Mouse (Mus musculus) intestine, embryonic 14.5 days (tissue): ENCODE results near the gene Slc7a11. TPM values are rescaled to one million over a fixed set of nuclear protein-coding genes. Genes with fewer than 3 reads are reported as not detected.

ENCODE experiments used
- ATAC-seq: fragments of 200-750 bp; cut with Nextera tagmentation; replicated peaks from 2 replicates; pipeline ENCODE4 v1.8.0; 2017; ENCODE audit warnings: low read depth, moderate number of reproducible peaks, moderate TSS enrichment, moderate library complexity; ENCODE audit not compliant: low FRiP score, low TSS enrichment
- DNase-seq: peaks from one replicate; pipeline ENCODE4 v3.0.0-alpha.2; 2018; ENCODE audit warnings: low spot score
- H3K27ac ChIP-seq: fragments of 300-500 bp; sonication (generic); 2 replicates; pipeline ENCODE4 v1.5.1; 2014; ENCODE audit warnings: low read depth, mild to moderate bottlenecking, control low read depth
- H3K27me3 ChIP-seq: fragments of 300-500 bp; sonication (generic); replicated peaks from 2 replicates; pipeline ENCODE4 v1.6.1; 2014; ENCODE audit warnings: low read length, control low read depth; ENCODE audit not compliant: control insufficient read depth, insufficient read depth
- H3K36me3 ChIP-seq: fragments of 300-500 bp; sonication (generic); 2 replicates; pipeline ENCODE4 v1.6.1; 2014; ENCODE audit warnings: low read length, control low read depth; ENCODE audit not compliant: control insufficient read depth, insufficient read depth
- H3K4me1 ChIP-seq: fragments of 300-500 bp; sonication (generic); replicated peaks from 2 replicates; pipeline ENCODE4 v1.6.1; 2014; ENCODE audit warnings: low read length, control low read depth, mixed read lengths; ENCODE audit not compliant: control insufficient read depth, insufficient read depth
- H3K4me2 ChIP-seq: fragments of 300-500 bp; sonication (generic); 2 replicates; pipeline ENCODE4 v1.6.1; 2014; ENCODE audit warnings: low read length
- H3K4me3 ChIP-seq: fragments of 300-500 bp; sonication (generic); 2 replicates; pipeline ENCODE4 v1.5.1; 2014; ENCODE audit warnings: low read depth, low read length, control low read depth, mixed read lengths
- H3K9ac ChIP-seq: fragments of 300-500 bp; sonication (generic); 2 replicates; pipeline ENCODE4 v1.6.1; 2014; ENCODE audit warnings: mild to moderate bottlenecking, low read length
- H3K9me3 ChIP-seq: fragments of 300-500 bp; sonication (generic); 2 replicates; pipeline ENCODE4 v1.6.1; 2016; ENCODE audit warnings: low read length, control low read depth; ENCODE audit not compliant: control insufficient read depth
- WGBS: fragments of 180-500 bp; shearing (Covaris S2); extraction: QIAGEN DNeasy Blood & Tissue Kit; methylation state at CpG from one replicate; pipeline ENCODE4 v1.1.7; 2014; 5-methylcytosine and 5-hydroxymethylcytosine counted together
- polyA plus RNA-seq: library from polyadenylated mRNA; unstranded; fragments of >200 nt; fragmentation: Nextera tagmentation; extraction: Ambion mirVana; gene quantifications from 2 replicates; pipeline ENCODE4 v1.2.1, GENCODE M21; 2014

Slc7a11 gene
- polyA plus RNA-seq, 1 experiment from 2014 or later: 0.24 TPM

DNA sequence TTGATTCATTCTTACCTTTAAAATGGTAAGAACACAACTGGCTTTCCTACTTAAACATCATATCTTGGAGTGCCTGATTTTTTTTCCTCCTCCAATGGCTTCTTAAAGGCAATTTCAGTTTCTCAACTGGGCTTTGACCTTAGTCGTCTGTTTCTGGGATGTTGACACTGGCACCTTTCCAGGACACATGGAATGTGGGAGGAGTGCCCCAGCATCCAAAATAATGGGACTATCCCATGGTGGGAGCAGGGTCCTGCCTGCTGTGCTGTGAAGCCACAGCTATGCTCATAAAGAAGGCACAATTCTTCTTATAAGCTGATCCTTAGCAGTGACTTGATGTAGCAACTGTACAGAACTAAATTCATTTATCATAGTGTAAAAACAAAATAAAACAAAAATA is 450.5 kb downstream of the Slc7a11 start:
- WGBS: 15% methylated on average over 1 of the region's 1 CpGs
- DNase-seq: no peak
- Histone ChIP-seq H3K4me3 (no peak overlapping the region), H3K9ac (no peak overlapping the region), H3K4me1 (no peaks in the 10 kb centered on the region), H3K27me3 (no peaks in the 10 kb centered on the region), H3K27ac (no peak overlapping the region), H3K9me3 (no peaks in the 10 kb centered on the region), H3K36me3 (no peaks in the 10 kb centered on the region), H3K4me2 (no peak overlapping the region)
- ATAC-seq: no peak

DNA sequence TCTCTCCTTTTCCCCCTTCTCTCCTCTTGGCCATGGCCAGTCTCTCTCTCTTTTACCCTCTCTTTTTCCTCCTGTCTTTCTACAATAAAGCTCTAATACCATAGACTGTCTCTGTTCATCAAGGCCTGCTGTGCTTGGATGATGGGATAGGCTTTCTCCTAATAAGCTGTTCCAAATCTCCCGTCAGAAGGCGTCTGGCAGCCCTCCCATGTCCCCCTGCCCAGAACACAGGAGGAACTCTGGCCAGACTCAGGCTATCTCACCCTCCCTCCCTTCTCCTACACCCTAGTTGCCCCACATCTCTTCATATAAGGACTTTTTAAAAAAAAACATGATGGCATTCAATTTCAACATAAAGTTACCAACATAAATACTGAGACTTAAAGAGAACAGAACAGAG is 456.2 kb downstream of the Slc7a11 start:
- Histone ChIP-seq H3K4me1 (no peaks in the 10 kb centered on the region), H3K9ac (no peak overlapping the region), H3K36me3 (no peaks in the 10 kb centered on the region), H3K27ac (no peak overlapping the region), H3K27me3 (no peaks in the 10 kb centered on the region), H3K9me3 (no peaks in the 10 kb centered on the region), H3K4me2 (no peak overlapping the region), H3K4me3 (no peak overlapping the region)
- no peak for ATAC-seq
- 85% methylated on average over 2 of the region's 2 CpGs for WGBS
- DNase-seq: no peak

DNA sequence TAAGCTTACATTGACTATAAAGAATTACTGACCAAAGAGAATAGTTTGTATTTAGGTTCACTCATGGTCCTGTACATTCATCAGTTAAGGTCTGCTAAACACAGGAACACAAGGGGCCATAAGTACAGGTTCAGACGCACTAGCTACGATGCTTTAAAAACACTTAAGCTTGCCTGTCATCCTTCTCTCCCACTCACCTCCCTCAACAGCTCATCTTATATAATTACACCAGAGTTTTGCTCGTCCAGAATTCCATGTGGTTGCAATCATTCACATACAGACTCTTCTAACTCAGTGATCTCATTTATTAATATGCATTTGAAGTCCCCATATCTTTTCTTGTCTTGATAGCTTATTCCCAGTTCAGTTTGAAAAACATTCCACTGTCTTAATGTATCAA is 458.6 kb downstream of the Slc7a11 start:
- Histone ChIP-seq H3K9me3 (no peaks in the 10 kb centered on the region), H3K4me3 (no peak overlapping the region), H3K27me3 (no peaks in the 10 kb centered on the region), H3K4me2 (no peak overlapping the region), H3K36me3 (no peaks in the 10 kb centered on the region), H3K9ac (no peak overlapping the region), H3K27ac (no peak overlapping the region), H3K4me1 (no peaks in the 10 kb centered on the region)
- DNase-seq (no peak), ATAC-seq (no peak)
- 32% methylated on average over 3 of the region's 3 CpGs for WGBS

DNA sequence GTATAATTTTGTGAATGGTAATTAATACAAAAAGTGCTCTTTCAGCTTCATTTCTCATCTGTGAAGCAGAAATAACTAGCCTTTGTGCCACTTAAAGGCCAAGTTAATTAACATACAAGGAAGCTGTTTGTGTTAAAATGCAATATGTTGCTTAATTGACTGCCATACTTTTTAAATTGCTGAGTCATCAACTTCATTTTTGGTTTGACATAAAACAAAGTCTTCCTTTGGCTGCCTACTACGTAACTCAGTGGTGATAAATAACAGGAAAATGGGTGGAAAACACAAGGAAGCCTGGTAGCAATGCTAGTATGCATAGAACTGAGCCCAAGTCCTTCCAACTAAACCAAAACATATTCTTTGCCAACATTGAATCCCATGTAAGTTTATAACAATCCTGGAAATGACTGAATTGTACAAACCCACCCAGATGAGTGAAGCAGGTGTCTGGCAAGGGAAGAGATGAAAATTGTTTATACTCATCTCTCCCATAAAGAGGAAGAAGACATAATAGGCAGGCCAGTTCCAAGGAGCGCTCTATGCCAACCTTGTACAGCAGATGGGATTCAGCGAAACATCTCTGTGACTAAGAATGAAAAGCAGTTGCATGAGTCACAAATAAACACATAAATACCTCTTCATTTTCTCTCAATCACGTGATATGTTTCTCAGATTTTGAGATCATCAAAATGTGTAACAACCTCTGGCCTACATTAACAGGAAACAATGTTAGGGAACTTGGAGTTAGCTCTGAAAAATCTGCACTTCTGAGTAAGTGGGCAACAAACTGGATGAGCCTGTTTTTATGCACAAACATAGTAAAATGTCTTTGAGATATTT is 459.8 kb downstream of the Slc7a11 start:
- DNase-seq (no peak), ATAC-seq (no peak)
- WGBS: 87% methylated on average over 4 of the region's 4 CpGs

DNA sequence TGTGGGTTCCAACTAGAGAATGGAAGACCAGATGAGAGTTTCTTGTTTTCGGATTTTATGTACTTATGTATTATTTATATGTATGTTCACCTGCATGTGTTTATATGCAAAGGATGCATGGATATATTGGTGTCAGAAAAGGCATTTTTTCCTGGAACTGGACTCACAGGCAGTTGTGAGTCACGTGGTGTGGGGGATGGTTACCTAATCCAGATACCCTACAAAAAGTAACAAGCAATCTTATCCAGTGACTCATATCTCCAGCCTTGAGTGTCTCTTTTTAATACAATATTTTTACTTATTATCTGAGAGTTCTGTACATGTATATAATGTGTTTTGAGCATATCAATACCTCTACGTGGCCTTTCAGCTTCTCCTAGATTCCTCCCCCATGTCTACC is 469.4 kb downstream of the Slc7a11 start:
- Histone ChIP-seq H3K4me1 (no peaks in the 10 kb centered on the region), H3K27me3 (no peaks in the 10 kb centered on the region), H3K9me3 (no peaks in the 10 kb centered on the region), H3K36me3 (no peaks in the 10 kb centered on the region), H3K9ac (no peak overlapping the region), H3K4me2 (no peak overlapping the region), H3K27ac (no peak overlapping the region), H3K4me3 (no peak overlapping the region)
- ATAC-seq (no peak), DNase-seq (no peak)
- whole genome bisulfite sequencing: 84% methylated on average over 3 of the region's 3 CpGs

More for the DNA sequence above, 459.8 kb downstream of the Slc7a11 start:
- H3K4me1 ChIP-seq: no peaks in the 10 kb centered on the region
- H3K4me3 ChIP-seq: no peak overlapping the region
- no peak overlapping the region for H3K27ac ChIP-seq
- no peak overlapping the region for H3K9ac ChIP-seq
- no peaks in the 10 kb centered on the region for H3K27me3 ChIP-seq
- H3K9me3 ChIP-seq: no peaks in the 10 kb centered on the region
- H3K36me3 ChIP-seq: no peaks in the 10 kb centered on the region
- no peak overlapping the region for H3K4me2 ChIP-seq

DNA sequence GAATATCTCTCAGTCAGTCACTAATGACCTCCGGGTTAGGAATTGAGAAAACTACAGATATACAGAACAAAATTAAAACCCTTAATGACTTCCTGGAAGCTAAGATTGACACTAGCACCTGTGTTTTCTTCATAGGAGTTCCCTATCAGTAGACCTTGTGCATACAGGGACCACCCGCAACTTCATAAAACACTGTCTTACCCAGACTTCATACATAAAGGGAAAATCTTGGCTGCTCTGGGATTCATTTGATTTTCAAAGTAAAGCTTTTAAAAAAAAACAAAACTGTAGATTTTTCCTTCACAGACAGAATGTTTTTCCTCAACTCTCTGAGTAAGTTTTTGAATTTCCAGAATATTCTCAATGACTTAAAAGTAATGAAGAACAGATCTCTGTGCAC is 477.8 kb downstream of the Slc7a11 start:
- Histone ChIP-seq H3K27ac (no peak overlapping the region), H3K9ac (no peak overlapping the region), H3K9me3 (no peaks in the 10 kb centered on the region), H3K27me3 (no peaks in the 10 kb centered on the region), H3K4me3 (no peak overlapping the region), H3K4me2 (no peak overlapping the region), H3K36me3 (no peaks in the 10 kb centered on the region), H3K4me1 (no peaks in the 10 kb centered on the region)
- 89% methylated on average over 2 of the region's 2 CpGs for WGBS
- no peak for ATAC-seq
- no peak for DNase-seq

DNA sequence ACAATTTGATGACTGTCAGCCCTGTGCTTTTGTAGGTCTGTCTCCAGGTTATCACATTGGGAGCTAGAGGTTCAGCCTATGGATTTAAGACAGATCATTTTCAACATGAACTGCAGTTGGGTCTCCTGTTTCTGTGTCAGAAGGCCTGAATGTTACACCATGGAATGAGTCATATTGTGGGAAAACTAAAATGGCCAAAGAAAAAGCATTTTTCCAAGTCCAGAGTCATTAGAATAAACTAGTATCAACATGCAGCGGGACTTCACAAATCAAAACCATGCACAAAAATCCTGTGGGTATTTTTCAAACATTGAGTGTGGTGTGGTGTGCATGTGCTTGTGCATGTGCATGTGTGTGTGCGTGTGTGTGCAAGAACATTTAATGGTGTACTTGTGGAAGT is 482.8 kb downstream of the Slc7a11 start:
- Histone ChIP-seq H3K9me3 (no peaks in the 10 kb centered on the region), H3K36me3 (no peaks in the 10 kb centered on the region), H3K27me3 (no peaks in the 10 kb centered on the region), H3K4me1 (no peaks in the 10 kb centered on the region), H3K4me3 (no peak overlapping the region), H3K4me2 (no peak overlapping the region), H3K9ac (no peak overlapping the region), H3K27ac (no peak overlapping the region)
- no peak for ATAC-seq
- 90% methylated on average over 2 of the region's 2 CpGs for WGBS
- no peak for DNase-seq

DNA sequence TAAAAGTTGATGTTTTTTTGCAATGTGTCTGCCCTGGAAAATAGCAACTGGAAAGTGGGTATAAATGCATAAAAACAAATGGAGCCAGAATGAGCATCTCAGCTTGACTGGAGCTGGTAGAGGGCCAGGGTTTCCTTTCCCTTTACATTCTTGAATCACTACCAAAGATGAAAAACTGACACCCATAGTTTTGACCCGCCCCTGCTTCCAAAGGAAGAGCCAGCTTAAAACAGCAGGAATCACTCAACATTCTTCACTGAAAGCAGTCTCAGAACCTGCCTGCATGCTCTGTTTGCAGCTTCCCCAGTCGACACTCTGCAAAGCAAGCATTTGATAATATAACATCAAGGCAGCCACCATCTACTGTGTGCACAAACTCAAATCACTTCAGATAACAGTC is 496.6 kb downstream of the Slc7a11 start:
- H3K27me3 ChIP-seq: no peaks in the 10 kb centered on the region
- H3K9ac ChIP-seq: no peak overlapping the region
- 0 out of 2 replicates have a peak overlapping the region, but pooled peaks have one; percentile 38 for H3K27ac ChIP-seq
- 0 out of 2 replicates have a peak, but pooled peaks cover 7% of the 10 kb centered on the region for H3K4me1 ChIP-seq
- DNase-seq (no peak), ATAC-seq (0 out of 2 replicates have a peak, but pooled peaks have one; percentile 47)
- no peak overlapping the region for H3K4me2 ChIP-seq
- no peaks in the 10 kb centered on the region for H3K36me3 ChIP-seq
- no peak overlapping the region for H3K4me3 ChIP-seq
- no peaks in the 10 kb centered on the region for H3K9me3 ChIP-seq
- 8% methylated on average over 2 of the region's 2 CpGs for whole genome bisulfite sequencing

DNA sequence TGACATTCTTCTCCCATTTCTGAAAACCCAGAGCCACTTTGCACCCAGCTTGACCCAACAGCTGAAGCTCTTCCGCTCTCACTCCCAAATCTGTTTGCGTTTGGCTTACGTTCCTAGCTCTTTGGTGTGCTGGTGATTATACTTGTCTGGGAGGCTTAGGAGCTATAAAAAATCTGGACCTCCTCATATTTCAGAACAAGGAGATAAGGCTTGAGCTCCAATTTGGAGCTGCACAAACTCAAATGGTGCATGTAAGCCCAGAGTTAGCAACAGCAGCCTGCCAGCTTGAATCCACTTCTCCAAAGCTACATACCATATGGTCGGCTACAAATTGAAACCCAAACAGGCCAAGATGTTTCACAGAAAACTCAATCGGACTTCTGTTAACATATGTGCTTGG is 498.6 kb downstream of the Slc7a11 start:
- no peaks in the 10 kb centered on the region for H3K27me3 ChIP-seq
- no peaks in the 10 kb centered on the region for H3K9me3 ChIP-seq
- no peak for ATAC-seq
- no peaks in the 10 kb centered on the region for H3K36me3 ChIP-seq
- DNase-seq: no peak
- no peak overlapping the region for H3K4me2 ChIP-seq
- H3K4me1 ChIP-seq: 0 out of 2 replicates have a peak, but pooled peaks cover 7% of the 10 kb centered on the region
- 29% methylated on average over 5 of the region's 5 CpGs for WGBS
- H3K9ac ChIP-seq: no peak overlapping the region
- no peak overlapping the region for H3K4me3 ChIP-seq
- H3K27ac ChIP-seq: 0 out of 2 replicates have a peak overlapping the region, but pooled peaks have one; percentile 29
